Mouse (Mus musculus) forebrain, embryonic 13.5 days (tissue): ENCODE data around the gene Fndc3b. TPM values are rescaled to one million over a fixed set of nuclear protein-coding genes. Genes with fewer than 3 reads are reported as not detected.
A peak's percentile ranks its signal among the peaks of the same experiment; 100 is the strongest.

ENCODE experiments used
- ATAC-seq: fragments of 200-750 bp; cut with Nextera tagmentation; 2 replicates; pipeline ENCODE4 v1.8.0; 2017
- H3K27ac ChIP-seq: fragments of 300-500 bp; sonication (generic); 2 replicates; pipeline ENCODE4 v1.5.1; 2015; ENCODE audit warnings: inconsistent platforms, mild to moderate bottlenecking, moderate library complexity
- H3K27me3 ChIP-seq: fragments of 300-500 bp; sonication (generic); 2 replicates; pipeline ENCODE4 v1.6.1; 2015; ENCODE audit warnings: mild to moderate bottlenecking, inconsistent platforms
- H3K36me3 ChIP-seq: fragments of 300-500 bp; sonication (generic); 2 replicates; pipeline ENCODE4 v1.6.1; 2015; ENCODE audit warnings: mild to moderate bottlenecking, inconsistent platforms; ENCODE audit not compliant: poor library complexity, severe bottlenecking
- H3K4me1 ChIP-seq: fragments of 300-500 bp; sonication (generic); 2 replicates; pipeline ENCODE4 v1.6.1; 2015; ENCODE audit warnings: inconsistent platforms
- H3K4me2 ChIP-seq: fragments of 300-500 bp; sonication (generic); 2 replicates; pipeline ENCODE4 v1.6.1; 2015; ENCODE audit warnings: inconsistent platforms, mild to moderate bottlenecking, moderate library complexity
- H3K4me3 ChIP-seq: fragments of 300-500 bp; sonication (generic); 2 replicates; pipeline ENCODE4 v1.5.1; 2015; ENCODE audit warnings: mild to moderate bottlenecking, inconsistent platforms
- H3K9ac ChIP-seq: fragments of 300-500 bp; sonication (generic); 2 replicates; pipeline ENCODE4 v1.6.1; 2015; ENCODE audit warnings: mild to moderate bottlenecking, inconsistent platforms
- H3K9me3 ChIP-seq: fragments of 300-500 bp; sonication (generic); replicated peaks from 2 replicates; pipeline ENCODE4 v1.6.1; 2016; ENCODE audit warnings: inconsistent platforms
- WGBS: fragments of 180-500 bp; shearing (Covaris S2); methylation state at CpG from one replicate; pipeline ENCODE4 v1.1.7; 2015; 5-methylcytosine and 5-hydroxymethylcytosine counted together
- polyA plus RNA-seq: library from polyadenylated mRNA; unstranded; fragments of >200 nt; fragmentation: Nextera tagmentation; extraction: Ambion mirVana; gene quantifications from 2 replicates; pipeline ENCODE4 v1.2.1, GENCODE M21; 2015

The Fndc3b gene
- polyA plus RNA-seq, 1 experiment from 2014 or later = 5.6 TPM

GRCm38 (mm10) chr3:27705056-27705455 is 6.1 kb downstream of the Fndc3b start:
- H3K4me2 ChIP-seq = no peak overlapping the region
- H3K9ac ChIP-seq = no peak overlapping the region
- 56% methylated on average over 4 of the region's 4 CpGs for WGBS
- H3K27me3 ChIP-seq = no peaks in the 10 kb centered on the region
- no peak for ATAC-seq
- no peak overlapping the region for H3K4me3 ChIP-seq
- no peaks in the 10 kb centered on the region for H3K9me3 ChIP-seq
- no peak overlapping the region for H3K27ac ChIP-seq
- peaks cover 13% of the 10 kb centered on the region for H3K4me1 ChIP-seq
- no peaks in the 10 kb centered on the region for H3K36me3 ChIP-seq

- 90% methylated on average over 9 of the region's 9 CpGs for WGBS
- Histone ChIP-seq H3K9ac (no peak overlapping the region), H3K27ac (no peak overlapping the region), H3K4me2 (no peak overlapping the region), H3K4me3 (no peak overlapping the region), H3K36me3 (no peaks in the 10 kb centered on the region), H3K4me1 (peaks cover 12% of the 10 kb centered on the region), H3K9me3 (no peaks in the 10 kb centered on the region), H3K27me3 (no peaks in the 10 kb centered on the region)
- no peak for ATAC-seq
These were observed 6.5 kb downstream of the Fndc3b start for GRCm38 (mm10) chr3:27704641-27705040.

GRCm38 (mm10) chr3:27703531-27703930 is 7.6 kb downstream of the Fndc3b start:
- no peak overlapping the region for H3K4me3 ChIP-seq
- no peaks in the 10 kb centered on the region for H3K27me3 ChIP-seq
- no peaks in the 10 kb centered on the region for H3K36me3 ChIP-seq
- ATAC-seq = no peak
- H3K9ac ChIP-seq = no peak overlapping the region
- no peak overlapping the region for H3K4me2 ChIP-seq
- H3K9me3 ChIP-seq = no peaks in the 10 kb centered on the region
- WGBS = 87% methylated on average over 8 of the region's 8 CpGs
- peaks cover 1% of the 10 kb centered on the region; the same call in 1 of the 2 replicates for H3K4me1 ChIP-seq
- H3K27ac ChIP-seq = no peak overlapping the region

- Histone ChIP-seq H3K27me3 (no peaks in the 10 kb centered on the region), H3K36me3 (no peaks in the 10 kb centered on the region), H3K4me3 (no peak overlapping the region), H3K27ac (no peak overlapping the region), H3K4me1 (no peaks in the 10 kb centered on the region), H3K4me2 (no peak overlapping the region), H3K9me3 (no peaks in the 10 kb centered on the region), H3K9ac (no peak overlapping the region)
- 94% methylated on average over 2 of the region's 2 CpGs for WGBS
- ATAC-seq = no peak
These were observed 8.0 kb downstream of the Fndc3b start for GRCm38 (mm10) chr3:27703081-27703480.

GRCm38 (mm10) chr3:27698671-27699070 is 12.4 kb downstream of the Fndc3b start:
- Histone ChIP-seq H3K9ac (no peak overlapping the region), H3K4me1 (no peaks in the 10 kb centered on the region), H3K27ac (no peak overlapping the region), H3K4me2 (no peak overlapping the region), H3K27me3 (no peaks in the 10 kb centered on the region), H3K36me3 (no peaks in the 10 kb centered on the region), H3K4me3 (no peak overlapping the region), H3K9me3 (no peaks in the 10 kb centered on the region)
- WGBS = 94% methylated on average over 6 of the region's 6 CpGs
- no peak for ATAC-seq

GRCm38 (mm10) chr3:27696449-27696797 is 14.7 kb downstream of the Fndc3b start:
- H3K27me3 ChIP-seq = no peaks in the 10 kb centered on the region
- 84% methylated on average over 5 of the region's 5 CpGs for WGBS
- H3K9ac ChIP-seq = no peak overlapping the region
- no peaks in the 10 kb centered on the region for H3K36me3 ChIP-seq
- no peaks in the 10 kb centered on the region for H3K4me1 ChIP-seq
- H3K9me3 ChIP-seq = no peaks in the 10 kb centered on the region
- no peak overlapping the region for H3K4me2 ChIP-seq
- no peak for ATAC-seq
- no peak overlapping the region for H3K27ac ChIP-seq
- H3K4me3 ChIP-seq = no peak overlapping the region

GRCm38 (mm10) chr3:27695612-27696448 is 15.3 kb downstream of the Fndc3b start:
- ATAC-seq = no peak
- Histone ChIP-seq H3K9ac (no peak overlapping the region), H3K4me3 (no peak overlapping the region), H3K9me3 (no peaks in the 10 kb centered on the region), H3K4me2 (no peak overlapping the region), H3K27me3 (no peaks in the 10 kb centered on the region), H3K4me1 (no peaks in the 10 kb centered on the region), H3K27ac (no peak overlapping the region), H3K36me3 (no peaks in the 10 kb centered on the region)
- 74% methylated on average over 16 of the region's 16 CpGs for WGBS

GRCm38 (mm10) chr3:27694586-27694985 is 16.5 kb downstream of the Fndc3b start:
- peaks cover 9% of the 10 kb centered on the region; the same call in 1 of the 2 replicates for H3K4me1 ChIP-seq
- H3K9me3 ChIP-seq = no peaks in the 10 kb centered on the region
- H3K9ac ChIP-seq = no peak overlapping the region
- no peak overlapping the region for H3K27ac ChIP-seq
- no peak overlapping the region for H3K4me2 ChIP-seq
- no peaks in the 10 kb centered on the region for H3K36me3 ChIP-seq
- 88% methylated on average over 10 of the region's 10 CpGs for WGBS
- no peak overlapping the region for H3K4me3 ChIP-seq
- no peak for ATAC-seq
- H3K27me3 ChIP-seq = no peaks in the 10 kb centered on the region

GRCm38 (mm10) chr3:27694111-27694510 is 17.0 kb downstream of the Fndc3b start:
- H3K27me3 ChIP-seq = no peaks in the 10 kb centered on the region
- no peak overlapping the region for H3K4me2 ChIP-seq
- H3K4me1 ChIP-seq = peaks cover 9% of the 10 kb centered on the region; the same call in 1 of the 2 replicates
- no peak for ATAC-seq
- no peak overlapping the region for H3K4me3 ChIP-seq
- no peaks in the 10 kb centered on the region for H3K36me3 ChIP-seq
- no peak overlapping the region for H3K9ac ChIP-seq
- WGBS = 91% methylated on average over 5 of the region's 5 CpGs
- H3K9me3 ChIP-seq = no peaks in the 10 kb centered on the region
- no peak overlapping the region for H3K27ac ChIP-seq

- Histone ChIP-seq H3K4me1 (peaks cover 14% of the 10 kb centered on the region; the same call in 1 of the 2 replicates), H3K27ac (no peak overlapping the region), H3K9ac (no peak overlapping the region), H3K27me3 (no peaks in the 10 kb centered on the region), H3K4me2 (no peak overlapping the region), H3K36me3 (no peaks in the 10 kb centered on the region), H3K9me3 (no peaks in the 10 kb centered on the region), H3K4me3 (no peak overlapping the region)
- no peak for ATAC-seq
- WGBS = 95% methylated on average over 9 of the region's 9 CpGs
These were observed 19.5 kb downstream of the Fndc3b start for GRCm38 (mm10) chr3:27691486-27692160.

GRCm38 (mm10) chr3:27690030-27690429 is 21.1 kb downstream of the Fndc3b start:
- Histone ChIP-seq H3K4me3 (no peak overlapping the region), H3K27me3 (no peaks in the 10 kb centered on the region), H3K4me1 (peaks cover 16% of the 10 kb centered on the region; the same call in 1 of the 2 replicates), H3K4me2 (no peak overlapping the region), H3K36me3 (no peaks in the 10 kb centered on the region), H3K9ac (no peak overlapping the region), H3K27ac (no peak overlapping the region), H3K9me3 (no peaks in the 10 kb centered on the region)
- WGBS = 60% methylated on average over 6 of the region's 6 CpGs
- ATAC-seq = no peak

- Histone ChIP-seq H3K4me3 (no peak overlapping the region), H3K9ac (no peak overlapping the region), H3K27me3 (no peaks in the 10 kb centered on the region), H3K36me3 (no peaks in the 10 kb centered on the region), H3K4me2 (no peak overlapping the region), H3K4me1 (peaks cover 16% of the 10 kb centered on the region; the same call in 1 of the 2 replicates), H3K9me3 (no peaks in the 10 kb centered on the region), H3K27ac (no peak overlapping the region)
- 0 out of 2 replicates have a peak, but pooled peaks have one; percentile 21 for ATAC-seq
- 82% methylated on average over 12 of the region's 12 CpGs for WGBS
These were observed 21.8 kb downstream of the Fndc3b start for GRCm38 (mm10) chr3:27689149-27689865.
